Mouse (Mus musculus) cerebellum, adult 18-20 months (tissue): Measurements from ENCODE around the gene Slc22a20.
A peak's percentile ranks its signal among the peaks of the same experiment; 100 is the strongest.

Experiments used
- DNase-seq, 2 experiments: peaks; one replicate each; pipeline ENCODE4 v3.0.0; 2021

Gene Slc22a20

DNA sequence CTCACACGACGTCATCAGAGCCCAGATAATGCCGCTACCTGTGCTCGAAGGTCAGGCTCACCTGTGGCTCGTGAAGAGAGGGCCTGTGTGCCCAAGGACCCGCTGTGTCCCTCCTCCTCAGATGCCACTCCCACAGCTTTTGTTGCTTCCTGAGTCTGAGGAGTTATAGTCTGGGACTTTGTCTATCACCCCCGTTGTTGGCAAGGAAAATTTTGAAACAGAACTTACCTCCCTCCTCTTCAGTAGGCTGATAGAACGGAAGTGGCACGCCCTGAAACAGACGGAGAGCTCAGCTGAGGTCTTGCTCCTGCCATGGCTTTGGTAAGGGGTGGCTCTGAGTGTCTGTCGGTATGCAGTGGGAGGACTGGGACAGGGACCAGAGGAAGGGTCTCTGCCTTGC is 35.7 kb downstream of the Slc22a20 start:
- no peak for DNase-seq

DNA sequence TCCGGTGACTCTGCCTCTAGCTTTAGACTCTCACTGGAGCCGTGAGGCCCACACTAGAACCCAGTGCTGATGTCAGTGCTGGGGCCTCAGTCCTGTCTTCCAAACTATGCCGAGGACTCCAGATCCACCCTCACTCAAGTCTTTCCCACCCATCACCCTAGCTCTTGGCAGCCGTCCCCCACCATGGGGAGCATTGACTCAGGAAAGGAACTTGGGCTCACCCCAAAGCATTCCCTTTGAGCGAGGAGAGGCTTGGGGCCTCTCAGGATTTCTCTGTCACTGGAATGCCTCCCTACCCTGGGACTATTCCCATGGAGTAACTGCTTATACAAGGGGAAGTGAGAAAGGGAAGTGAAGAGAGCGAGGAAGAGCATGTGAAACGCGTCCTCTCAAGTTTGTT is 40.1 kb downstream of the Slc22a20 start:
- no peak for DNase-seq

DNA sequence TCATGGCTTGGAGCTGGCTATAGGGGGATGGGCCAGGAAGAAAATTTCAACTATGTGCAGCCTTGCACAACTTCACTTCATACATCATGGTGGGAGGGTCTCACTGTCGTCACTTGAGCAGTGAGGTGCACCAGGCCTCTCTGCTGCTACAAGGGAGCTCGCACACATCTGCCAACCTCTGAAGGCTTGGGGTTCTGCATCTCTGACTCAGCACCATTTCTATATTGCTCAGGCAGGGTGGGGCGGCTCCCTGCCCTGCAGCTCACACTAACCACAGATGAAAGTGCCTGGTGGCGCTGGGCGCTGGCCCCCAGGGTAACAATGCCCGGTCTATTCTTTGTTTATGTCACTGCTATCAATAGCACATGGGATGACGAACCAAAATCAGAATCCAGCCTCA is 40.9 kb downstream of the Slc22a20 start:
- no peak for DNase-seq

DNA sequence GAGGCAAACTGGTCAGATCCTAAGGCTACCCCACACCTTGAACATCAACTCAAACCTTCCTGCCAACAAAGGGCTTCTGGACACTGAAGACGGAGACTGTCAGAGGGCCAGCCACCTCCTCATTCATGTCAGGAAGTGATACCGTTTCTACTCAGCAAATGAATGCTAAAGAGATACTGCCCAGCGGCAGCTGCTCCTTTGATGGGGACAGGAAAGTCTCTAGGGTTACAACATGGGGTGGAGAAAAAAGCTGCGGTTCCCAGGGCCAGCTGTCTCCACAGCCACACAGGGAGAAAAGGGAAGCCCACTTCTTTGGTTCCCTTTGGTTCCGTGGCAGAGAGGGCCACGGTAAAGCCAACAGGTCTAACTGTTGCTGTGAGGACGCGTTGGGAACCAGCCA is 41.8 kb downstream of the Slc22a20 start:
- DNase-seq: no peak

DNA sequence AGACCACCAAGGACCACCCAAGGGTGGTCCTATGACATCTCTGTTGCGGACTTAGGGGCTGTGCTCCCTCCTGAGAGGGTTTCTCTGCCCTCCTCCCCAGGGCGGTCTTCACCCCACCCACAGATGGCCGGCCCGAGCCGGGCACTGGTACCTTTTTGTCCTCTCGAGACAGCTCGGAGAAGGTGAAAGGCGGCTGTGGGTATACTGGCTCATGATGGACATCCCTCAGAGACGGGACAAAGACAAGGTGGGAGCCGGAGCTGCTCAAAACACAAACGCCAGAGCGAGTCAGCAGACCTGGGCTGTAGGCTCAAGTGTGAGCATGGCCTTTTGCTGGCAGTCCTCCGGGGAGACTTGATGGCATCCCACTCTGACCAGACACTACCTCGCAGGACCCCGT is 42.5 kb downstream of the Slc22a20 start:
- no peak for DNase-seq

DNA sequence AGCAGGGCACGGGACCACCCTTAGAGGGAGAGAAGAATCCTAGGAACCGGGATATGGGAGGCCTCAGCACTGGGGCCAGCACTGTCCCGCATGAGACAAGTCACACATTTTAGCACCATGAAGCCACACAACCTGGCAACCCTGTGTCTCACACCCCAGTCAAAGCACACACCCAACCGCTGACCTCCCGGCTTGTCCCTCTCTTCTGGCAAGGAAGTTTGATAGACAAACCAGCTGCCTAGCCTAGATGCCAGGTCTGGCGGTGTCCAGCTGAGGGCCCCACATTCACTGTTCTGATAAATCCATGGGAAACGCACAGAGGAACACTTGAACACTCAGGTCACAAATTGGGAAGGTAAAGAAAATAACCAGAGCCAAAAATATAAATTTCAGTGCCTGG is 43.4 kb downstream of the Slc22a20 start:
- no peak for DNase-seq

DNA sequence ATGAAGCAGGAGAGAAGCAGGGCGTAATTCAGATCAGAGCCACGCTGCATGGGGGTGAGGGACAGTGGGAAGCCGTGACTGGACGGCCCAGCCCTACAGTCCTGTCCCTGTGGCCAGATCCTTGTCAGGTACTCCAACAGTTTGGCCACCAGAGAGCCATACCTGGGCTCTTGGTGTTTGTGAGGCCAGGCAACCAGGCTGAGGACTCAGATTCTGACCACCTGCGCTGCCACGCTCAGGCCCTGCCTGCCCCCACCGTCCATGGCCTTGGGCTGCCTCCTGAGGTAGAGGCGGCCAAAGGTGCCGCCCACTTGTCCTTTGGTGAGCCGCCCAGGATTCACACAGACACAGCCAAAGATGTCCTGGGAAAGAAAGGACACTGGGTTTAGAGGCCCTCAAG is 45.3 kb downstream of the Slc22a20 start:
- DNase-seq: peak; percentile 28 to 48

DNA sequence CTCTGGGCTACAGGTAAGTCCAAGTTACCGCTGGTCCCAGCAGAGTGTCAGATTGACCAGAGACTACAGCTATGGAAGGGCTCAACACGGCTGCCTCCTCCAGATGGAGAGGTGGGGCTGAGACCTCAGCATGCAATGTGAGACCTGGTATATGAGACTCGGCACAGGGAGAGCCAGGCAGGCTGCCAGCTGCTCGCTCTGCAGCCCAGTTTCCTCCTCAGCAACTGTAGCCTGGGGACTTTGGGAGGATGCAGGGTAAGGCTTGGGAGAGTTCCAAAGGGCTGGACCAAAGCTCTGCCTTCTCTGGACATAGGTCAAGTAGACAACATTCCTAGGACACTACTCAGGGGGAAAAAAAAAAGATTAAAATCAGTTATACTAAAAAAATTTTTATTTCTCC is 45.8 kb downstream of the Slc22a20 start:
- DNase-seq: peak; percentile 89

DNA sequence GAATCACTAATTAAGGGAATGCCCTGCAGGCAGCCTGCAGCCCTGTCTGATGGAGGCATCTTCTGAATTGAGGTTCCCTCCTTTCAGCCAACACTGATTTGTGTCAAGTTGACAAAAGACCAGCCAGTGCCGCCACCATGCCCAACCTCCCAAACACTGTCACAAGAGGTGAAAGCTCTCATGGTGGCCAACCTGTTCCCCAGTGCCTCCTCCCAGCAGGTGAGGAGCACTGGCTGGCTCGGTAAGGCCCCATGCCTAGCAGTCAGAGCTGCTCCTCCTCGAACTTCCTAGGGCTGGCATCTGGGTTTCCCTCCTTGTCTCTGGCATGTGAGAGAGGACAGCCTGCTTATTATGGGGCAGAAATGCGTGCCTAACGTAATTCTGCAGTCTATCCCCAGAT is 46.2 kb downstream of the Slc22a20 start:
- DNase-seq: peak in 1 of 2 experiments; percentile 41

DNA sequence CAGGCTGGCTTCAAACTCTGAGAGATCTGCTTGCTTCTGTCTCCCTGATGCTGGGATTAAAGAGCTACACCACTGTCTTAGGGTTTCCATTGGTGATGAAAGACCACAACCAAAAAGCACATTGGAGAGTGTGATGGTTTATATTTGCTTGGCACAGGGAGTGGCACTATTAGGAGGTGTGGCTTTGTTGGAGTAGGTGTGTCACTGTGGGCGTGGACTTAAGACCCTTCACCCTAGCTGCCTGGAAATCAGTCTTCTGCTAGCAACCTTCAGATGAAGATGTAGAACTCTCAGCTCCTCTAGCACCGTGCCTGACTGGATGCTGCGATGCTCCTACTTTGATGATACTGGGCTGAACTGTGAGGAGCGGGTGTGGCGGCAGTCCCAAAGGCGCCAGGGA is 47.4 kb downstream of the Slc22a20 start:
- DNase-seq: no peak

DNA sequence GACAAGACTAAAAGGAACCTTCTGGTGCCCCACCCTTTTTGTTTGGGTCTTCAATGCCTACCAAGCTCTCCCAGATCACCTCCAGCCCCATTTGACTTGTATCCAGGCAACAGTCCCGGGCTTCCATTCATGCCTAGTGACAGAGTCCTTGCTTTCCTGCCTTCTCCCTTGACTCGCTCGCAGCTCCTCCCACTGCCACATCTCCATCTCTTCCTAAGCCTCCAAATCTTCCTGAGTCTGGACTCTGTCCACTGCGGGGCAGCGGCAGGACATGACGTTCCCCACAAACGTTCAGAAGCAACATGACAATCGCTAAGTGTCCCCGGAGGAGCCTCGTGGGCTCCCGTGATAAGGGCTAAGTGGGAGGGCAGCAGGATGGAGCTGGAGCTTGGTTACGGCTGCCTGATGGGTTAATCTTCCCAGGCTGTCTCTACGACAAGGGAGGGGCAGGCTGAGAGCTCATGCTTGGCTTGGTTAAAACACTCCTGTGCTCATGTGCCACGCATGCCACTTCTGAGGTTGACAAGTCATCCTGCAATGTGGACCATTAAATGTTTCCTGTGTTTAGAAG is 48.0 kb downstream of the Slc22a20 start:
- DNase-seq: no peak

DNA sequence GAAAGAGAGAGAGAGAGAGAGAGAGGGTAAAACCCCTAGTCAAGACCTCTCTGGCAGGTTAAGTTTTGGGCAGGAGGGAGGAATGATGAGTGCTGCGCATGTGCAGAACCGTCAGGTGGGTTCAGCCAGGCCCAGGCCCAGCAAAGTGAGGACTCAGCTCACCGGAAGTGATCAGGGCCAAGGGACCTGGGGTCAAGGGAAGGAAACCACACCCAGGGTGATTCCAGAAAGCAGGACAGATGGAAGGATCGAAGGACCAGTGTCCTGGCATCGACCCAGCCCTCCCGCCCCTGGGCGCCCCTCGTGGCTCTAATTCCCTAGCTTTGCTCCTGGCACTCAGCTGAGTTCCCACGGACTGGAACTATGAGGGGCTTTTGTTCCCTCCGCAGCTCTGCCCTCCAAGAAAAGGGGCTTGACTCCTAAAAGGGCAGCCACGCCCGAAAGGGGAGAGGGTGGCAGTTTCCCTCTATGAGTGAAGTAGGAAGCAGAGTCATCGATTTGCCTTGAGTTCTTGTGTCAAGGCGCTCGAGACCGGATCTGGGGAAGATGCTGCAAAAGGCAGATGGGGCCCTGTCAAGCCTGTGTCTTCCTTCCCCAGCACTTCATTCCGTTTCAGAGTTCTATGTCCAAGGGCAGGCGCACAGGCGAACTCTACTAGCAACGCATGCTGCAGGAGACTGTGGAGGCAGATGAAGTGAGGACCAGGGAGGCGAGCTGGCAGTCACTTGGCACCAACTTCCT is 48.7 kb downstream of the Slc22a20 start:
- peak in 1 of 2 experiments; percentile 33 for DNase-seq

DNA sequence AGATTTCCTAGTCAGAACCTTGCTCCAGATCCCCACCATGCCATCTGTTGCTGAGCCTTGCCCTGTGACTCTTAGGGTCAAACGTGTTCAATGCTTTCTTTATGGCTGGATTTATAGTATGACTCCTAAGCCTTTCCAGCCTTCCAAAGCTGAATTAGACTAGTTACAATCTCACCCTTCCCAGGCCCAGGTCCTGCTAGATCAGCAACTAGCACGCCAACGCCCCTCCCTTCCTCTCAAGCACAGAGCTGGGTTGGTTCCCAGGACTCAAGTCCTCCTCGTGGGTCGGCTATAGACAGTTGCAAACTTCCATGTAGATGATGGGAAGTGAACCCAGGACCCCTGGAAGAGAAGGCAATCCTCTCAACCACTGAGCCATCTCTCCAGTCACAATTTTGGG is 50.3 kb downstream of the Slc22a20 start:
- no peak for DNase-seq

DNA sequence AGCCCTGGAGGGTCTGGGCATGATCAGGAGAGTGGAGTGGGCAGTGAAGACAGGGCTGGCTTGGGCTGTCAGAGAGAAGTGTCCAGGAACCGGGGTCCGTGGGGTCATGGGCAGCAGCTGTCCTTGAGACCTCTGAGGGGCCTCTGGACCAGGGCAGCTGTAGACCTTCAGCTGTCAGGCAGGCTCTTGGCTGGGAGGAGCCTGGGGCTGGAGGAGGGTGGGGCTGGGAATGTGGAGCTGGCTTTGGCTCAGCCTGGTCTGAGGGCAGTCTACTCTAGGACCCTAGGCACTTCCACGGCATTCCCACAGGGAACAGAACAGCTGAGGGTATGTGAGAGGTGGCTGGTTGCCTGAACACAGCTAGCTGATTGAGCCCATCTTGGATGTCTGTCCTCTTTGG is 50.7 kb downstream of the Slc22a20 start:
- no peak for DNase-seq

DNA sequence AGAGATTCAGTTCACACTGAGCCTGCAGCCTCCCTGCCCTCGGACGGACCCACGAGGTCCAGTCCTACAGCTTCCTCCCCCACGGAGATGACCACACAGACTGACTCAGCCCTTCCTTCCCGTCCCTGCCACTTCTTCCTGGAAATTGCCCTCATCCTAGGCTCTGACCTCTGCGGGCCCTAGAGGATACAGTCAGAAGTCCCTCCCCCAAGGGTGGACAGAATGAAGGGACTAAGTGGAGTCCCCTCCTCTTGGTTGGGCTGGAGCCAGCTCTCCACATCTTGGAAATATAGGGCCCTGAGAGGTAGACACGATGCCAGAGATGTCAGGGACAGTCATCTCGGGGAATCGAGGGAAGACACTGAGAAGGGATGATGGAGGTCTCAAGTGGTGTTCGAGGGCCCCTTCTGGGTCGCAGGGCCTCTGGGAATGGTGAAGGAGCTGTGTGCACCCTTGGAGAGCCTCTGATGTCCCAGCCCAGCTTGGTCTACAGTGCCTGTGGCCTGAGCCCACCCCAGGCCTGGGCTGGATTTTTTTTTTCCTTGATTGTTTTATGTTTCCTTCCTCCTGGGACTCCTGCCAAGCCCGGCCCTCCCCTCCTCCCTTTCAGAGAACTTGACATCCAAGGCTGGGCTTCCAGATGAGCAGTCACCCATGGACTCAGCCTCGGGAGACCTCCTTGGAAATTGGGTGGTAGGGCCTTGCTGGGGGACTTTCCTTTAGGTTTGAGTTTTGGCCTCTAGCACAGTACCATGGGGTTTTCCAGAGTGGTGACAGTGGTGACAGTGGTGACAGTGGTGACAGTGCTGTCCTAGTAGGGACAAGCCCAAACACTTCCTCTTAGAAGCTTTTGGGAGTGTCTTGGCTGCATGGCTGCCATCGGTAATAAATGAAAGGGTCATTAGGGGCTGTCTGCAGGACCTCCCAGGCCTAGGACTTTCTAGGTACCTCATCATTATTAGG is 56.0 kb downstream of the Slc22a20 start:
- no peak for DNase-seq

DNA sequence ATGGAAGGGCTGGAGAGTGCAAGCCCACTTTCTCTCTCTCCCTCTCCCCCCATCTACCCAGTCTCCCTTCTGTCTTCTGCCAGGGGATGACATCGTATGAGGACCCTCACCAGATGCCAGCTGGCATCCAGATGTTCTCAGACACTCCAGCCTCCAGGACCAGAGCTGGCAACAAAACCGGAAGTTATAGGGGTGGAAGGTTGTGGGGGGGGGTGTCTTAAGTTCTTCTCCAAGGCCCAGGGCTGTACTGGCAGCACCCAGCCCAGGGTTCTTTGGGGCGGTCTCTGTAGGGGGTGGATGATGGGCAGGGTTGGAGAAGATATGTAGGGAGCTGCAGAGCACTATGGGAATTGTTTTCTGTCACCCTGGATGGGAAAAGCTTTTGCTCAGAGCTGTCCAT is 57.4 kb downstream of the Slc22a20 start:
- DNase-seq: no peak

DNA sequence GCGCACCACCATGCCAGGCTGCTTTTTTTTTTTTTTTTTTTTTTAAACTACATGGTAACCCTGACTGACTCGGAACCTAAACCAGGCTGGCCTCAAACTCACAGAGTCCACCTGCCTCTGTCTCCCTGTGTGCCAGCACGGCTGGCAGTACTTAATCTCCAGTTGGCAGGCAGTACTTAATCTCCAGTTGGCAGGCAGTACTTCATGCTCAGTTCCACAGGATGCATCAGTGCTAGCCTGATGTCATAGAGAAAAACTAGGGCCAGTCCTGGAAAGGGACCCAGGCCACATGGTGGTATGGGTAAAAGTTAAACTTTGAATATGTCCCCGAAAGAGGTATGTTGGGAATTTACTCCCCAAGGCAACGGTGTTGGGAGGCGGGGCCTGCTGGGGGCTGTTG is 57.8 kb downstream of the Slc22a20 start:
- no peak for DNase-seq

DNA sequence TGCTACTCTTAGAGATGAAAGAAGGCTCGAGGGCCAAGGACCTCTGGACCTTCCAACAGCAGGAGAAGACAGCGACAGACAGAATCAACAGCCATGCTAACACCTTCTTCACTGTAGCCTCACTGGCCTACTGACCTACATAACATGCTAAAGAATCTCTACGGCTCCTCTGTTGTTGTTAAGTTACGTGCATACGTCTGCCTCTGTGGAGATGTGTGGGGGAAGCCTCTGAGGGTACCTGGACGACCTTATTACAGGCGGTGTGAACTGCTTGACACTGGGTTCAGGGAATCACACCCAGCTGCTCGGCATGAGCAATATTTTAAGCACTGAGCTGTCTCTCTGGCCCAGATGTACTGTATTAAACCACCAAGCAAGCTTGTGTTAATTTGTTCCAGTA is 58.4 kb downstream of the Slc22a20 start:
- DNase-seq: no peak

DNA sequence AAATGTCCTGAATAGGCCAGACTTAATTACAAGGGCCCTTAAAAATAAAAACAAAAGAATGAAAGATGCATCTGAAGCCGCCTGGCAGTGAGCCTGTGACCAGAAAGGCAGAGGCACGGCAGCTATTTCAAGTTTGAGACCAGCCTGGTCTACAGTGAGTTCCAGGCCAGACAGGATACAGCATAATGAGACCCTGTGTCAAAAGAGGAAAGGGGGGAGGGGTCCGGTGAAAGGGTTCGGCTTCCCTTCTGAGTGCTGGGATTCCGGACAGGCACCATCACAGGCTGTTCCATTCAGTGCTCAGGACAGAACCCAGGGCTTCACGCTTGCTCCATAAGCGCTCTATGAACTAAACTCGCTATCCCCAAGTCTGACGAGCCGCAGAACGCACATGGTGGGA is 58.9 kb downstream of the Slc22a20 start:
- DNase-seq: no peak

DNA sequence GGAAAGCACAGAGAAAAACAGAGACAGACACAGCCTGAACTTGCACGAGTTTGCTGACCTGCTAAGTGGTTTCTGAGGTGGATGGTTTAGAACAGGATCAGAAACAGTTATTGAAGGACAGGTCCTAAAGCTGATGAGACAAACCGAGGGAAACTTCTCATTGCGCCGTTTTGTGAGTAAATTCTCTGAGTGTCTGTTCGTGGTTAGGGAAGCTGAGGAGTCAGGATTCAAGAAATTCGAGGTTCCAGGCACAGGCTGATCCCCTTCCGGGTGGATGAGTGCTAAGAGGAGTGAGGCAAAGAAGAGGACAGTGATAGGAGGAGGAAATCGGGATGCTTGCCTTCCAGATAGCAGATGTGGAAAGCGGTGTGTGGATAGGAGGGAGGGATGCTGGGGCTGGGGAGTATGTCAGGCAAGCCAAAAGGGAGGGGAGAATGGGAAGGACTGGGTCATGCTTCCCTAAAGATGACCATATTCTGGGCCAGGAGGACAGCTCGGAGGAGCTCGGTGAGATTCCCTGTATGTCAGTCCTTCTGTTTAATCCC is 60.6 kb downstream of the Slc22a20 start:
- no peak for DNase-seq

DNA sequence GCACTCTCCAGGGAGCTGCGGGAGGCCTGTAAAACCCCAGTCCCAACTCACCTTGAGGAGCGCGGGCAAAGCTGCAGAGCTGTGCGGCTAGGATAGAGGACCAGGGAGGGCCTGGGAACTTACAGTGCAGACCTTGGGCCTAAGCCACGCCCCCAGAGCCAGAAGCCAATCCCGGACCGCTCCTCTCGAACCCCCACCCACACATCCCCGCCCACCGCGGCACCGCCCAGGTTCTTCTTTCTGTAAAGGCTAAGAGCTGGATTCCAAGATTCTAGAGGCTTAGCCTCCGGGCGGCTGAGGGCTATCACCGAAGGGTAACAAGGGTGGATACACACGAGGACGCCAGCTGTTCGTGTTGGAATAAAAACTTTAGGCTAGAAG is 61.2 kb downstream of the Slc22a20 start, which contains the start of gene Cdc42ep2:
TSS of gene Cdc42ep2 (minus strand) at position 104 of the 381 bp plus-strand sequence.
- peak; percentile 96 to 98 for DNase-seq

DNA sequence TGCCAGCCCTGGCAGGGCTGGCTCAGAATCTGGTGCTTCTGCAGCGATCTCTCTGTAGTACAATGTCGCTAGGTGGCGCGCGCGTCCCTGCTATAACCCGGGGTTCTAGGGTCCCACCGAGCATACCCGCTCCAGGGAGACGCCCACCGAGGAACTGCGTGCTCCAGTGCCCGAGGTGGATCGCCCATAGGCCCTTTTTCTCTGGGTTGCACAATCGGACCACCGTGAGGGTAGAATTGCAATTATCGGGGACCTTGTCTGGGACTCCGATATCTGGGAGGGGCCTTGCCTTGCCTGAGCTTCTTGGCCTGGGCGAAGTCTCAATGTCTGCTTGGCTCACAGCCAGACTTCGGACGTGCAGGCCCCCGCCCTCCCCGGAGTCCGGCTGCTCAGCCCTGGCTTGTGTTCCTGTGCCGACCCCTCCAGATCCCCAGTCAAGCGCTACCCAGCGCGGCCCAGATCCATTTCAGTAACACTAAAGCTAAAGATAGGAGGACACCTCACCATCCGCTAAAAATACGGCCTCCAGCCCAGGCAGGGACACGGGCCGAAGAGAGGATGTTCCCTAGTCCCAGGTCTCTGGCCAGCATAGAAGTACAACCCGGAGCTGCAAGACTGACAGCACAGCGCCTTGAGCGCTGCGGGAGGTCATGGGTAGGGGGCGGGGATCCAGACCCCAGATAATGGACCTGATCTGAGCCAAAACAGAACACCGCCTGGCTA is 61.8 kb downstream of the Slc22a20 start:
- peak; percentile 90 to 94 for DNase-seq

DNA sequence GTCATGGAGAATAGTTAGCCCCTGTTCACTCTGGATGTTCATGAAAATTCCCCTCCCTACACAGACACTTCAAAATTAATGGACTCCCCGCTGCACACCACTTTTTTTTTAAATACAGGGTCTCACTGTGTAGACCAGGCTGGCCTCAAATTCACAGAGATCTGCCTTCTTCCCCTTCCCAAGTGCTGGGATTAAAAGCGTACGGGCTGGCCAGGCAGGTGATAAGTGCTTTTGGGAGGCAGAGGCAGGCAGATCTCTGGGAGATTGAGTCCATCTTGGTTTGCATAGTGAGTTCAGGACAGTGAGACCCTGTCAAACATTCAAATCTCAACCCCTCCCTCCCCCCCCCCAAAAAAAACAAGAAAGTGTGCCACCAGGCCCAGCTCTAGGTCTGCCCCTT is 63.0 kb downstream of the Slc22a20 start:
- no peak for DNase-seq
